Mouse (Mus musculus): ENCODE data around the gene Gm4187. TPM values are rescaled to one million over a fixed set of nuclear protein-coding genes. Genes with fewer than 3 reads are reported as not detected.
"Not testable (repeated sequence)": the region's sequence is repeated elsewhere in the genome, so short reads cannot be mapped to it uniquely, and the experiment has no call there.

Gene Gm4187
- total RNA-seq (2017), result not detected in 3 replicates

DNA sequence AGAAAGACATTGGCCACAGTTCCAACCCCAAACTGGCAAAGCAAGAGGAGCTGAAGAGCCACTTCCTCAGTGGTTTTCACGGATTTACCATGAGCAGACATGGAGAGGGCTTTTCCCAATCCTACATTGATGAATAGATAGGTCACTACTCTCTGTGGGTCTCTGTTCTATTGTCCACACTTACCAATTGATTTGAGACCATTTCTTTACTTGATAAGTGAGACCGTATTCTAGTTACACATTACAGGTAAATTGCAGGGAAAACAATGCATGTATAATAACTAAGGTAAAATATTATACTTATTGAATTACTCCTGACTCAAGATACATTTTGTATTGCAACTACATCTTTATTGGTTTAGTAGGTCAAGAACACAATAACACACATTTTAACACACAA, at the start of gene Gm4187:
Gene Gm4187 (minus strand): TSS at position 101 of the 400 bp plus-strand sequence.
- not testable (repeated sequence) for ATAC-seq (replicated peaks; ENCODE audit: insufficient number of reproducible peaks, low FRiP score, low TSS enrichment, poor library complexity, severe bottlenecking)

DNA sequence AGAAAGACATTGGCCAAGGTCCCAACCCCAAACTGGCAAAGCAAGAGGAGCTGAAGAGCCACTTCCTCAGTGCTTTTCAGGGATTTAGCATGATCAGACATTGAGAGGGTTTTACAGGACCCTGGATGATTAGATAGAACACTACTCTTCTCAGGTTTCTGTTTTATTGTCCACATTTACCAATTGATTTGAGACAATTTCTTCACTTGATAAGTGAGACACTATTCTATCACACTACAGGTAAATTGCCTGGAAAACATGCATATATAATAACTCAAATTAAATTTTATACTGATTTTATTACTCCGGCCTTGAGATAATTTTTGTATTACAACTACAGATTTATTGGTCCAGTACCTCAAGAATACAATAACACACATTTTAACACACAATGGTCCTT, 41.4 kb upstream of the Gm4187 start, which contains the start of gene Gm8660:
Gene Gm8660 (minus strand): TSS at position 101 of the 400 bp plus-strand sequence.
- ATAC-seq (replicated peaks; ENCODE audit: insufficient number of reproducible peaks, low FRiP score, low TSS enrichment, poor library complexity, severe bottlenecking), result not testable (repeated sequence)

Other genes with a start within 250 kb of the Gm4187 start
- not detected in 3 replicates for gene Gm16451, start 211.5 kb downstream of the Gm4187 start, total RNA-seq (2017)
- gene Gm10666, start 195.0 kb downstream of the Gm4187 start, total RNA-seq (2017), result not detected in 3 replicates
- not detected in 3 replicates for gene Vmn1r142, start 165.7 kb downstream of the Gm4187 start, total RNA-seq (2017)
- not detected in 3 replicates for gene Vmn1r143, start 140.3 kb downstream of the Gm4187 start, total RNA-seq (2017)
- gene Gm8653, start 128.5 kb downstream of the Gm4187 start, total RNA-seq (2017), result not detected in 3 replicates
- not detected in 3 replicates for gene Gm8453, start 100.2 kb downstream of the Gm4187 start, total RNA-seq (2017)
- gene Gm8660, start 41.3 kb upstream of the Gm4187 start, total RNA-seq (2017), result not detected in 3 replicates
- gene Vmn1r148, start 83.9 kb upstream of the Gm4187 start, total RNA-seq (2017), result not detected in 3 replicates
- gene Vmn1r149, start 108.5 kb upstream of the Gm4187 start, total RNA-seq (2017), result not detected in 3 replicates
- not detected in 3 replicates for gene Gm10665, start 134.4 kb upstream of the Gm4187 start, total RNA-seq (2017)
- gene Vmn1r151, start 170.0 kb upstream of the Gm4187 start, total RNA-seq (2017), result not detected in 3 replicates
- gene Vmn1r152, start 193.2 kb upstream of the Gm4187 start, total RNA-seq (2017), result not detected in 3 replicates
- not detected in 3 replicates for gene Gm8677, start 205.2 kb upstream of the Gm4187 start, total RNA-seq (2017)
- gene Gm4201, start 235.6 kb upstream of the Gm4187 start, total RNA-seq (2017), result not detected in 3 replicates